In genomic region chr12:15979233-15979632, GRCm38 (mm10) we compare ENCODE assay signal across 22 mouse cellular contexts.
DNase-seq lines count a peak whose midpoint lies in the region; ATAC-seq and TF ChIP-seq lines count a peak whose summit lies in the region.
"Had no signal": no experiment of that assay in that cellular context is flagged by ENCODE, and none has a peak within 500 bp of the region (broad histone marks: within the 10 kb centered on the region; RNA-seq: fewer than 3 reads in every experiment).

No protein-coding gene starts in this region.

- H3K4me1 ChIP-seq in hindbrain, embryonic 14.5 days (replicated peaks; ENCODE audit: control insufficient read depth, insufficient read depth, low read length): no peaks in the 10 kb centered on the region
- H3K4me1 ChIP-seq: forebrain, embryonic 13.5 days; hindbrain, embryonic 12.5 days; intestine, embryonic 15.5 days had no signal

- no peak for ATAC-seq in hindbrain, embryonic 14.5 days (ENCODE audit: low FRiP score)
- ATAC-seq: forebrain, embryonic 13.5 days; forebrain, embryonic 16.5 days; hindbrain, embryonic 16.5 days; intestine, embryonic 15.5 days; Patski had no signal

- H3K9me3 ChIP-seq in hindbrain, embryonic 14.5 days (ENCODE audit: control insufficient read depth, low read length): no peaks in the 10 kb centered on the region
- H3K9me3 ChIP-seq: forebrain, embryonic 10.5 days; forebrain, embryonic 13.5 days; heart, embryonic 10.5 days; heart, embryonic 13.5 days; hindbrain, embryonic 12.5 days; intestine, embryonic 15.5 days had no signal

- H3K79me2 ChIP-seq in myocyte (ENCODE audit: control insufficient read depth, insufficient read depth): no peaks in the 10 kb centered on the region

- no peaks in the 10 kb centered on the region for H3K27me3 ChIP-seq in myocyte (ENCODE audit: control insufficient read depth, insufficient read depth, insufficient read length)
- H3K27me3 ChIP-seq in hindbrain, embryonic 14.5 days (ENCODE audit: control insufficient read depth, insufficient read depth, low read length): no peaks in the 10 kb centered on the region
- H3K27me3 ChIP-seq: forebrain, embryonic 13.5 days; heart, embryonic 13.5 days; hindbrain, embryonic 12.5 days; intestine, embryonic 15.5 days; Patski had no signal

- no peak overlapping the region for H3K4me2 ChIP-seq in myocyte (ENCODE audit: low read depth)
- H3K4me2 ChIP-seq in hindbrain, embryonic 14.5 days (replicated peaks): no peak overlapping the region
- H3K4me2 ChIP-seq: forebrain, embryonic 13.5 days; heart, embryonic 13.5 days; hindbrain, embryonic 12.5 days; intestine, embryonic 15.5 days had no signal

- H3K36me3 ChIP-seq in myocyte (ENCODE audit: control insufficient read depth, insufficient read depth): no peaks in the 10 kb centered on the region
- H3K36me3 ChIP-seq in hindbrain, embryonic 14.5 days (replicated peaks; ENCODE audit: control insufficient read depth, insufficient read depth): no peaks in the 10 kb centered on the region
- H3K36me3 ChIP-seq: forebrain, embryonic 10.5 days; heart, embryonic 10.5 days; heart, embryonic 13.5 days; hindbrain, embryonic 12.5 days; intestine, embryonic 15.5 days had no signal

- H3ac ChIP-seq in myocyte (ENCODE audit: control insufficient read depth, insufficient read length): no peak overlapping the region

- H3K4me3 ChIP-seq in myocyte: no peak overlapping the region
- no peak overlapping the region for H3K4me3 ChIP-seq in hindbrain, embryonic 14.5 days (replicated peaks; ENCODE audit: low read length)
- H3K4me3 ChIP-seq: forebrain, embryonic 10.5 days; forebrain, embryonic 13.5 days; heart, adult 2 months; heart, embryonic 10.5 days; heart, embryonic 13.5 days; hindbrain, embryonic 12.5 days; intestine, embryonic 15.5 days had no signal

- TF ChIP-seq POLR2A in myocyte (IDR thresholded peaks at IDR 0.05; ENCODE audit: insufficient read length, low read depth): no peak

- DNase-seq in gastrocnemius, adult 18-20 months (ENCODE audit: low spot score): peak; percentile 71
- DNase-seq in gastrocnemius, postnatal 4 days (ENCODE audit: low spot score in 2 of 2): no peak
- peak; percentile 50 for DNase-seq in heart, adult 11 months
- no peak for DNase-seq in heart, postnatal 4 days
- no peak for DNase-seq in hindbrain, embryonic 14.5 days (ENCODE audit: low spot score)
- DNase-seq: adrenal gland, postnatal 10 days; cerebellum, adult 18-20 months; cerebellum, adult 9-10 months; cerebellum, postnatal 14 days; heart, adult 2 months; heart, postnatal 14 days; kidney, adult 11 months had no signal

- WGBS in hindbrain, embryonic 14.5 days: 92% methylated on average over 7 of the region's 7 CpGs

- no peak overlapping the region for H3K9ac ChIP-seq in hindbrain, embryonic 14.5 days
- H3K9ac ChIP-seq: forebrain, embryonic 13.5 days; heart, embryonic 13.5 days; hindbrain, embryonic 12.5 days; intestine, embryonic 15.5 days had no signal

- H3K27ac ChIP-seq in hindbrain, embryonic 14.5 days: no peak overlapping the region
- H3K27ac ChIP-seq: forebrain, embryonic 10.5 days; forebrain, embryonic 13.5 days; heart, adult 2 months; heart, embryonic 10.5 days; heart, embryonic 13.5 days; hindbrain, embryonic 12.5 days; intestine, embryonic 15.5 days had no signal

TF ChIP-seq in myocyte, 11 proteins besides CTCF, POLR2A, EP300 and RAD21:
- peak in 2 of 3 experiments; percentile 11 to 64 for TF ChIP-seq MYOG (IDR thresholded peaks at IDR 0.05; ENCODE audit: control insufficient read depth in 1 of 3, insufficient read depth in 1 of 3, insufficient read length in 2 of 3, low read depth in 2 of 3)
- peak in 2 of 3 experiments; percentile 30 to 67 for TF ChIP-seq MYOD1 (IDR thresholded peaks at IDR 0.05; ENCODE audit: control insufficient read depth in 1 of 3, insufficient read length in 2 of 3, low read depth in 2 of 3)
- TF ChIP-seq MAX (IDR thresholded peaks at IDR 0.05; ENCODE audit: low read depth): no peak

Comparison
In these comparisons a context has a peak if more than half of its experiments do, and no peak if none do; other contexts are left out.
1. DNase-seq: peak in gastrocnemius, adult 18-20 months (single experiment) and heart, adult 11 months (single experiment); none in gastrocnemius, postnatal 4 days (0 of 2), heart, postnatal 4 days (single experiment) and hindbrain, embryonic 14.5 days (single experiment).